Mouse (Mus musculus): ENCODE measurements around the gene Anp32a.
A peak's percentile ranks its signal among the peaks of the same experiment; 100 is the strongest.

- TF ChIP-seq POLR2A (IDR thresholded peaks at IDR 0.05; ENCODE audit: insufficient read length, low read depth), result peak; percentile 59
- TF ChIP-seq TCF12 (IDR thresholded peaks at IDR 0.05; ENCODE audit: insufficient read depth, poor library complexity, severe bottlenecking), result no peak
- TF ChIP-seq E2F4 (IDR thresholded peaks at IDR 0.05; ENCODE audit: insufficient read depth), result no peak
- TF ChIP-seq POLR2AphosphoS2 (IDR thresholded peaks at IDR 0.05; ENCODE audit: insufficient read length, low read depth), result no peak
These were observed 2.3 kb downstream of the Anp32a start for GRCm38 (mm10) chr9:62343192-62343903.
